Mouse (Mus musculus): Measurements from ENCODE around the gene Tedc2. TPM values are rescaled to one million over a fixed set of nuclear protein-coding genes. Genes with fewer than 3 reads are reported as not detected.

Gene Tedc2
- total and polyA plus RNA-seq, 3 experiments, result 11.8 to 14.5 (median 14.1) TPM

DNA sequence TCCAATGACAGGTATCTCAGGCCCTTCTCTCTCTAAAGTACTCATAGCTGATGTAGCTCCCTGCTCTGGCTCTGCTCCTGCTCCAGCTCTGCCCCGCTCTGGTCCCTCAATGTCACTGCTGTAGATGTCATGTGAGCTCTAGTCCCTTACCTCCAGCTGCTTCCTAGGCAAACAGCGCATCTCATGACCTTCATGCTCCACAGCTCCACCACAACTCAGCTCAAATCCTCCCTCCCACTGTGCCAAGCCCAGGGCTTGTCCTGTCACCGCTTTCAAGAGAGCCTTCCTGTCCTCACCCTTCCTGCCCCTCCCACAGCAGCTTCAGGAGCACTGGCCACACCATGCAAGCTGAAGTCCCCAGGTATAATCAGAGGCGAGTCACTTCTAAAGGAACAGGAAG lies 20.9 kb downstream of the Tedc2 start:
- Histone ChIP-seq H3K4me2 (ENCODE audit: insufficient read depth, low read depth, poor library complexity, severe bottlenecking) (no peak overlapping the region), H3K27ac (ENCODE audit: insufficient read depth, low read depth) (no peak overlapping the region), H3K27me3 (replicated peaks) (no peaks in the 10 kb centered on the region), H3K4me3 (replicated peaks in 1 of 3; ENCODE audit: low read depth in 2 of 3, low read length in 2 of 3, poor library complexity in 1 of 3) (no peak overlapping the region), H3K4me1 (ENCODE audit: control insufficient read depth in 1 of 2, insufficient read depth in 2 of 2) (peaks cover 6 to 34% of the 10 kb centered on the region in 2 experiments; a peak in 3 of 4 replicates), H3K79me2 (replicated peaks; ENCODE audit: control insufficient read depth, extremely low read depth, insufficient read depth, poor library complexity, severe bottlenecking) (no peaks in the 10 kb centered on the region), H3K9me3 (replicated peaks; ENCODE audit: low read length) (no peaks in the 10 kb centered on the region), H3K9ac (ENCODE audit: insufficient read depth, low read depth) (no peak overlapping the region), H3K36me3 (replicated peaks in 1 of 2; ENCODE audit: control insufficient read depth in 1 of 2, insufficient read depth in 1 of 2, low read length in 1 of 2) (peaks cover 0 to 38% of the 10 kb centered on the region in 2 experiments)
- dilution Hi-C loops (cut with MboI; ENCODE audit: extremely low pct_ligation_motif_present, extremely low pct_unique_long_range_greater_than_20kb, low sequenced_read_pairs) (no loop called here), in situ Hi-C loops (cut with MboI; ENCODE audit: low pct_ligation_motif_present, low pct_unique_long_range_greater_than_20kb, low sequenced_read_pairs) (no loop called here)
- TF ChIP-seq MXI1 (IDR thresholded peaks at IDR 0.05; ENCODE audit: low read depth, low read length), result no peak
- TF ChIP-seq PAX5 (IDR thresholded peaks at IDR 0.05; ENCODE audit: low read length), result no peak
- no peak for DNase-seq (ENCODE audit: extremely low read depth)

DNA sequence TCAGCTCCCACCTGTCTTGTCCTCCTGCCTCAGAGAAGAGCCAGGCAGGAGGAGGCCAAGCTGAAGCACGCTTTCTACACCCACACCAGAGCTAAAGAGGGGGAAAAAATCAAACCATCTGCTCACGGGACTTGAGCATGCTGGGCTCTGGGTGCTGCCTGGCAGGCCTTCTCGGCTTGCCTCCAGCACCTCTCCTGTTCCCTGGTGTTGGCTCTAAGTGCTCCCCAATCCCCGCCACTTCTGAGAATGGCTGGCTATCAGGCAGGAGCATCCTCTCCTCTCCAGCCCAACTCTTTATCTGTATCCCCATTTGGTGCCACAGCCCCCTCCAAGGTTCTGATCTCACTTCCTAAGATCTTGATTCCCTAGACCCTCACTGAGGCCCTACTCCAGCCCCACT lies 21.4 kb downstream of the Tedc2 start:
- TF ChIP-seq MAFK (IDR thresholded peaks at IDR 0.05; ENCODE audit: insufficient replicate concordance, low read length), result no peak
- no peak for TF ChIP-seq USF1 (IDR thresholded peaks at IDR 0.05; ENCODE audit: low read depth, low read length)
- TF ChIP-seq MEF2A (IDR thresholded peaks at IDR 0.05; ENCODE audit: borderline replicate concordance, low read depth, low read length), result no peak
- TF ChIP-seq MAZ (IDR thresholded peaks at IDR 0.05; ENCODE audit: low read depth, low read length), result no peak
- TF ChIP-seq USF2 (conservative IDR thresholded peaks at IDR 0.05; ENCODE audit: low read depth, low read length), result no peak
- TF ChIP-seq TBP (conservative IDR thresholded peaks at IDR 0.05; ENCODE audit: low read depth, low read length), result no peak
- no peak for TF ChIP-seq ZC3H11A (IDR thresholded peaks at IDR 0.05; ENCODE audit: low read depth, low read length)
- no peak for TF ChIP-seq RCOR1 (conservative IDR thresholded peaks at IDR 0.05; ENCODE audit: low read depth, low read length)
- no peak overlapping the region for H3K4me2 ChIP-seq (ENCODE audit: insufficient read depth, low read depth, poor library complexity, severe bottlenecking)
- DNase-seq (ENCODE audit: extremely low read depth), result no peak
- peaks cover 0 to 39% of the 10 kb centered on the region in 2 experiments for H3K36me3 ChIP-seq (replicated peaks in 1 of 2; ENCODE audit: control insufficient read depth in 1 of 2, insufficient read depth in 1 of 2, low read length in 1 of 2)
- H3K4me1 ChIP-seq (ENCODE audit: control insufficient read depth in 1 of 2, insufficient read depth in 2 of 2), result peaks cover 6 to 34% of the 10 kb centered on the region in 2 experiments; a peak in 3 of 4 replicates
- no peak overlapping the region for H3K4me3 ChIP-seq (replicated peaks in 1 of 3; ENCODE audit: low read depth in 2 of 3, low read length in 2 of 3, poor library complexity in 1 of 3)
- no peak overlapping the region for H3K27ac ChIP-seq (ENCODE audit: insufficient read depth, low read depth)
- no peak overlapping the region for H3K9ac ChIP-seq (ENCODE audit: insufficient read depth, low read depth)
- dilution Hi-C loops (cut with MboI; ENCODE audit: extremely low pct_ligation_motif_present, extremely low pct_unique_long_range_greater_than_20kb, low sequenced_read_pairs) (no loop called here), in situ Hi-C loops (cut with MboI; ENCODE audit: low pct_ligation_motif_present, low pct_unique_long_range_greater_than_20kb, low sequenced_read_pairs) (no loop called here)
- H3K27me3 ChIP-seq (replicated peaks), result no peaks in the 10 kb centered on the region
- no peaks in the 10 kb centered on the region for H3K9me3 ChIP-seq (replicated peaks; ENCODE audit: low read length)
- H3K79me2 ChIP-seq (replicated peaks; ENCODE audit: control insufficient read depth, extremely low read depth, insufficient read depth, poor library complexity, severe bottlenecking), result no peaks in the 10 kb centered on the region

DNA sequence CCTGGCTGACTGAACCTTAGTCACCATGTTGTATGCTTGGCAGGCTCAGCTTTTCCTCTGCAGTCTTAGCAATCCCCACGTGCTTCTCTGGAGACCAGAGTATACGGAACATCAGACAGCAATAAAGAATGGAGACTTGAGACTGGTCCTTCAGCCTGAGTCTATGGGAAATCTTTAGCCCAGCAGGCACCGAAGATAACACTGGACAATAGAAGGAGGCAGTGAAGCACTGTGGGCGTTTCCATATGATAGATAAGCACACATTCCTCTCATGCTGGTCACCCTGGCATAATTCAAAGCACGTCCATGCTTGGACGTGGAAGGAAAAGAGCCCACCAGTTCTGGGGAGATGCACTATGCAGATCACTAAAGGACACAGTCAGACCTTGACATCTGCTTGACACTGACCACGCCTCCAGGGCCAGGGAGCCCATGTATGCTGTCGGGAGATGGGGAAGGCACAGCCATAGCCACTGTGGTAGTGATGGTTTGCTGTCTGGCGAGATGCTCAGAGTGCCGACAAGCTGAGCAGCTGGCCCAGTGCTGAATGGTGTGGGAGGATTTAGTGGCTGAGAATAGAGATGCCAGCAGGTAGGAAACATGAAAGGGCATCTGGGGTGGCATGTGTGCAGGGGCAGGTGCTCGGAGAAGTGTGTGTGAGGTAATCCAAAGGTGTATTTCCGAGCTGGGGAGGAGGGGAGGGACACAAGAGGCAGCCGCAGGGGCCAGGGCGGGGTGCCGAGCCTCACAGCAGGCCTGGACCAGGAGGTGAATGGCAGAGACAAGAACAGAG lies 23.4 kb downstream of the Tedc2 start:
- no peak overlapping the region for H3K4me3 ChIP-seq (replicated peaks in 1 of 3; ENCODE audit: low read depth in 2 of 3, low read length in 2 of 3, poor library complexity in 1 of 3)
- H3K4me2 ChIP-seq (ENCODE audit: insufficient read depth, low read depth, poor library complexity, severe bottlenecking), result no peak overlapping the region
- DNase-seq (ENCODE audit: extremely low read depth), result no peak
- no peaks in the 10 kb centered on the region for H3K27me3 ChIP-seq (replicated peaks)
- peaks cover 10 to 42% of the 10 kb centered on the region in 2 experiments for H3K4me1 ChIP-seq (ENCODE audit: control insufficient read depth in 1 of 2, insufficient read depth in 2 of 2)
- H3K36me3 ChIP-seq (replicated peaks in 1 of 2; ENCODE audit: control insufficient read depth in 1 of 2, insufficient read depth in 1 of 2, low read length in 1 of 2), result peaks cover 0 to 38% of the 10 kb centered on the region in 2 experiments
- TF ChIP-seq KAT2A (IDR thresholded peaks at IDR 0.05; ENCODE audit: insufficient replicate concordance, low read length) (no peak), E2F4 (IDR thresholded peaks at IDR 0.05; ENCODE audit: insufficient replicate concordance, low read depth, low read length) (no peak), RCOR1 (conservative IDR thresholded peaks at IDR 0.05; ENCODE audit: low read depth, low read length) (no peak), MAZ (IDR thresholded peaks at IDR 0.05; ENCODE audit: low read depth, low read length) (no peak), POLR2AphosphoS2 (IDR thresholded peaks at IDR 0.05; ENCODE audit: low read depth, low read length) (no peak), USF1 (IDR thresholded peaks at IDR 0.05; ENCODE audit: low read depth, low read length) (no peak), CTCF (conservative IDR thresholded peaks at IDR 0.05 in 1 of 2, IDR thresholded peaks at IDR 0.05 in 1 of 2; ENCODE audit: low read depth in 2 of 2, low read length in 2 of 2) (no peak), PAX5 (IDR thresholded peaks at IDR 0.05; ENCODE audit: low read length) (no peak), TCF12 (IDR thresholded peaks at IDR 0.05; ENCODE audit: low read depth, low read length) (no peak), MEF2A (IDR thresholded peaks at IDR 0.05; ENCODE audit: borderline replicate concordance, low read depth, low read length) (no peak), UBTF (IDR thresholded peaks at IDR 0.05; ENCODE audit: low read depth, low read length) (no peak), CHD1 (IDR thresholded peaks at IDR 0.05; ENCODE audit: low read depth, low read length) (no peak), NELFE (IDR thresholded peaks at IDR 0.05; ENCODE audit: low read depth, low read length) (no peak), RAD21 (IDR thresholded peaks at IDR 0.05; ENCODE audit: low read depth, low read length) (no peak), EP300 (IDR thresholded peaks at IDR 0.05; ENCODE audit: low read length) (no peak), MXI1 (IDR thresholded peaks at IDR 0.05; ENCODE audit: low read depth, low read length) (no peak), ETS1 (conservative IDR thresholded peaks at IDR 0.05; ENCODE audit: low read depth, low read length) (no peak), BHLHE40 (IDR thresholded peaks at IDR 0.05; ENCODE audit: low read depth, low read length) (no peak), TBP (conservative IDR thresholded peaks at IDR 0.05; ENCODE audit: low read depth, low read length) (no peak)
- no peaks in the 10 kb centered on the region for H3K79me2 ChIP-seq (replicated peaks; ENCODE audit: control insufficient read depth, extremely low read depth, insufficient read depth, poor library complexity, severe bottlenecking)
- dilution Hi-C loops (cut with MboI; ENCODE audit: extremely low pct_ligation_motif_present, extremely low pct_unique_long_range_greater_than_20kb, low sequenced_read_pairs), result no loop called here
- no peaks in the 10 kb centered on the region for H3K9me3 ChIP-seq (replicated peaks; ENCODE audit: low read length)
- no peak overlapping the region for H3K9ac ChIP-seq (ENCODE audit: insufficient read depth, low read depth)
- in situ Hi-C loops (cut with MboI; ENCODE audit: low pct_ligation_motif_present, low pct_unique_long_range_greater_than_20kb, low sequenced_read_pairs), result no loop called here
- no peak overlapping the region for H3K27ac ChIP-seq (ENCODE audit: insufficient read depth, low read depth)

Data from CH12.LX (cell line).